Mouse (Mus musculus) left cerebral cortex, adult 8-10 months (tissue): ENCODE measurements at regions not wholly inside any gene's neighbourhood (a gene's known extent, or its start where the extent isn't known, plus 50 kb on each side); places are given as distances from the start of the nearest gene placed in this dataset.

Experiments
- microRNA-seq, 2 experiments: library from miRNA; unstranded; fragments of <30 nt; microRNA quantifications; one replicate each; pipeline ENCODE4 v1.2.0; 2022

Small RNA genes in the stretch of these regions (microRNA-seq; reads per million reads assigned to microRNA genes)
- gene Gm25248, result 0 reads per million in 2 experiments
